Comparison of ENCODE assay signal across 13 mouse cellular contexts in the genomic region with DNA sequence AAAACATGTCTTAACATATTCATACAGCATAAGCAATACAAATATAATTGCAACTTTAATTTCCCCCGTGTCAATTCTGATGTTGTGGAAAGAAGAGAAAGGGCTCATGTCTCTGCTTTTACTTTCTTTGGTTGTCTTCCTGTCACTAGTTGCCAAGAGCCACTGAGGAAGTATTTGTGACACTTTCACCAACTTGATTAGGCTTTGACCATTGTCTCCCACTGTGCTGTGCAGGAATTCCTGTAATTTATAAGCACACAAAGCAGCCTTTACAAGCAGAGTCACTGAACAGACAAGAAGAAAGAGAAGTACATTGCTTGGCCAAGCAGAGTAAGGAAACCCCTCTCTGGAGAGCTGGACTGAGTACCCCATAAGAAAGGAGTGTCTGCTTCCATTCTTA.
"Had no signal": no experiment of that assay in that cellular context is flagged by ENCODE, and none has a peak within 500 bp of the region (broad histone marks: within the 10 kb centered on the region; RNA-seq: fewer than 3 reads in every experiment).

No protein-coding gene starts in this region.

- H3K9me3 ChIP-seq: liver, embryonic 13.5 days; midbrain, embryonic 12.5 days had no signal

- H3K27me3 ChIP-seq: liver, embryonic 13.5 days had no signal

- H3K4me2 ChIP-seq: liver, embryonic 13.5 days; midbrain, embryonic 12.5 days had no signal

- H3K4me1 ChIP-seq: midbrain, embryonic 12.5 days had no signal

- H3K36me3 ChIP-seq: liver, embryonic 13.5 days; midbrain, embryonic 12.5 days had no signal

- ATAC-seq: intestine, postnatal 0 days; midbrain, embryonic 16.5 days had no signal

- H3K9ac ChIP-seq: liver, embryonic 13.5 days; midbrain, embryonic 12.5 days had no signal

- DNase-seq: layer of hippocampus, postnatal 36 days; liver, embryonic 13.5 days; lung, adult 2 months; lung, postnatal 14 days; thymus, adult 2 months; thymus, postnatal 14 days; thymus, postnatal 4 days had no signal

- H3K4me3 ChIP-seq: left cerebral cortex, adult 2 months; liver, embryonic 13.5 days; midbrain, embryonic 12.5 days; myocyte had no signal

- H3K27ac ChIP-seq: left cerebral cortex, adult 2 months; liver, embryonic 13.5 days; macrophage; midbrain, embryonic 12.5 days had no signal
